Mouse (Mus musculus) megakaryocyte, embryonic 14.5 days (primary cell): Measurements from ENCODE around the gene Sergef.

Experiments used
- FLI1 ChIP-seq: IDR thresholded peaks from 2 replicates; pipeline ENCODE4 v1.6.1; 2012; ENCODE audit warnings: low read length, inconsistent platforms, mixed read lengths
- GATA1 ChIP-seq: IDR thresholded peaks from 3 replicates; pipeline ENCODE4 v1.6.1; 2012; ENCODE audit warnings: mixed read lengths, low read length, inconsistent platforms, borderline replicate concordance

DNA sequence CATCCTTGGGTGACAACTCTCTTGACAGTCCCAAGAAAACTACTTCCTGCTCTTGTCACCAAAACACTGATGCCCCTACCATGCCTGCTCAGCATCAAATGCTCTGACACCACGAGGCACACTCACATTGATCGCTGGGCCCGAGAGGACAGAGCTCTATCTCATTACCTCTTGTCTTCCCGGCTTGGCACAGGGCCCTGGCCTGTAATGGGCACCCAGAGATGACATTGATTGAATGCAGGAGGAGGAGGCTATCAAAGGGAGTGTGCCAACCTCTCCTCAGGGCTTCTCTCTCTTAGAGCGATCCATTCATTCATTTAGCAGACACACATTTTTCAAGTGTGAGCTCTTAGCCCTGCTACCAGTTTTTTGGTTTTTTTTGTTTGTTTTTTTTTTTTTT lies 164.1 kb downstream of the Sergef start:
- TF ChIP-seq FLI1 (no peak), GATA1 (no peak)
